Mouse (Mus musculus): ENCODE results near the gene Nfib. TPM values are rescaled to one million over a fixed set of nuclear protein-coding genes. Genes with fewer than 3 reads are reported as not detected.

The Nfib gene
- polyA plus RNA-seq, 1 experiment = 7.7 TPM

GRCm38 (mm10) chr4:82496383-82496782, 209.2 kb downstream of the Nfib start:
- TF ChIP-seq MYOD1 (IDR thresholded peaks at IDR 0.05; ENCODE audit: control insufficient read depth in 1 of 3, insufficient read length in 2 of 3, low read depth in 2 of 3) (no peak), POLR2A (IDR thresholded peaks at IDR 0.05; ENCODE audit: insufficient read length, low read depth) (no peak), TCF12 (IDR thresholded peaks at IDR 0.05; ENCODE audit: insufficient read depth, poor library complexity, severe bottlenecking) (no peak), SRF (IDR thresholded peaks at IDR 0.05; ENCODE audit: control insufficient read depth, insufficient read length, low read depth) (no peak), POLR2AphosphoS2 (IDR thresholded peaks at IDR 0.05; ENCODE audit: insufficient read length, low read depth) (no peak), USF1 (IDR thresholded peaks at IDR 0.05; ENCODE audit: low read depth) (no peak), CEBPB (IDR thresholded peaks at IDR 0.05; ENCODE audit: insufficient read depth, poor library complexity, severe bottlenecking) (no peak), MYOG (IDR thresholded peaks at IDR 0.05; ENCODE audit: control insufficient read depth in 1 of 3, insufficient read depth in 1 of 3, insufficient read length in 2 of 3, low read depth in 2 of 3) (no peak), E2F4 (IDR thresholded peaks at IDR 0.05; ENCODE audit: insufficient read depth) (no peak), TCF3 (IDR thresholded peaks at IDR 0.05; ENCODE audit: insufficient read length, low read depth) (no peak), REST (IDR thresholded peaks at IDR 0.05; ENCODE audit: insufficient read depth, insufficient read length) (no peak)
- H3K79me2 ChIP-seq (ENCODE audit: control insufficient read depth, insufficient read depth) = peaks cover 76% of the 10 kb centered on the region
- no peak overlapping the region for H3K4me3 ChIP-seq
- H3K27me3 ChIP-seq (ENCODE audit: control insufficient read depth, insufficient read depth, insufficient read length) = no peaks in the 10 kb centered on the region
- H3K36me3 ChIP-seq (ENCODE audit: control insufficient read depth, insufficient read depth) = peaks cover 21% of the 10 kb centered on the region
- H3ac ChIP-seq (ENCODE audit: control insufficient read depth, insufficient read length) = no peak overlapping the region
- H3K4me2 ChIP-seq (ENCODE audit: low read depth) = no peak overlapping the region

- H3K79me2 ChIP-seq (ENCODE audit: control insufficient read depth, insufficient read depth) = peaks cover 76% of the 10 kb centered on the region
- H3K36me3 ChIP-seq (ENCODE audit: control insufficient read depth, insufficient read depth) = peaks cover 21% of the 10 kb centered on the region
- H3K4me3 ChIP-seq = no peak overlapping the region
- H3K4me2 ChIP-seq (ENCODE audit: low read depth) = no peak overlapping the region
- TF ChIP-seq CEBPB (IDR thresholded peaks at IDR 0.05; ENCODE audit: insufficient read depth, poor library complexity, severe bottlenecking) = no peak
- no peak for TF ChIP-seq SRF (IDR thresholded peaks at IDR 0.05; ENCODE audit: control insufficient read depth, insufficient read length, low read depth)
- no peak for TF ChIP-seq REST (IDR thresholded peaks at IDR 0.05; ENCODE audit: insufficient read depth, insufficient read length)
- TF ChIP-seq POLR2A (IDR thresholded peaks at IDR 0.05; ENCODE audit: insufficient read length, low read depth) = no peak
- no peak for TF ChIP-seq USF1 (IDR thresholded peaks at IDR 0.05; ENCODE audit: low read depth)
- TF ChIP-seq TCF3 (IDR thresholded peaks at IDR 0.05; ENCODE audit: insufficient read length, low read depth) = no peak
- TF ChIP-seq MAX (IDR thresholded peaks at IDR 0.05; ENCODE audit: low read depth) = no peak
- TF ChIP-seq POLR2AphosphoS2 (IDR thresholded peaks at IDR 0.05; ENCODE audit: insufficient read length, low read depth) = no peak
- no peak for TF ChIP-seq MYOD1 (IDR thresholded peaks at IDR 0.05; ENCODE audit: control insufficient read depth in 1 of 3, insufficient read length in 2 of 3, low read depth in 2 of 3)
- no peak for TF ChIP-seq MYOG (IDR thresholded peaks at IDR 0.05; ENCODE audit: control insufficient read depth in 1 of 3, insufficient read depth in 1 of 3, insufficient read length in 2 of 3, low read depth in 2 of 3)
- no peak for TF ChIP-seq E2F4 (IDR thresholded peaks at IDR 0.05; ENCODE audit: insufficient read depth)
- no peak for TF ChIP-seq TCF12 (IDR thresholded peaks at IDR 0.05; ENCODE audit: insufficient read depth, poor library complexity, severe bottlenecking)
- no peaks in the 10 kb centered on the region for H3K27me3 ChIP-seq (ENCODE audit: control insufficient read depth, insufficient read depth, insufficient read length)
- H3ac ChIP-seq (ENCODE audit: control insufficient read depth, insufficient read length) = no peak overlapping the region
Observed at GRCm38 (mm10) chr4:82495605-82496004, 209.9 kb downstream of the Nfib start.

GRCm38 (mm10) chr4:82494829-82495228, 210.7 kb downstream of the Nfib start:
- Histone ChIP-seq H3K4me3 (no peak overlapping the region), H3ac (ENCODE audit: control insufficient read depth, insufficient read length) (no peak overlapping the region), H3K36me3 (ENCODE audit: control insufficient read depth, insufficient read depth) (peaks cover 21% of the 10 kb centered on the region), H3K4me2 (ENCODE audit: low read depth) (no peak overlapping the region), H3K27me3 (ENCODE audit: control insufficient read depth, insufficient read depth, insufficient read length) (no peaks in the 10 kb centered on the region), H3K79me2 (ENCODE audit: control insufficient read depth, insufficient read depth) (peaks cover 76% of the 10 kb centered on the region)
- TF ChIP-seq TCF3 (IDR thresholded peaks at IDR 0.05; ENCODE audit: insufficient read length, low read depth) = no peak
- no peak for TF ChIP-seq REST (IDR thresholded peaks at IDR 0.05; ENCODE audit: insufficient read depth, insufficient read length)
- TF ChIP-seq POLR2A (IDR thresholded peaks at IDR 0.05; ENCODE audit: insufficient read length, low read depth) = no peak
- TF ChIP-seq MYOD1 (IDR thresholded peaks at IDR 0.05; ENCODE audit: control insufficient read depth in 1 of 3, insufficient read length in 2 of 3, low read depth in 2 of 3) = no peak
- no peak for TF ChIP-seq E2F4 (IDR thresholded peaks at IDR 0.05; ENCODE audit: insufficient read depth)
- no peak for TF ChIP-seq MYOG (IDR thresholded peaks at IDR 0.05; ENCODE audit: control insufficient read depth in 1 of 3, insufficient read depth in 1 of 3, insufficient read length in 2 of 3, low read depth in 2 of 3)
- no peak for TF ChIP-seq MAX (IDR thresholded peaks at IDR 0.05; ENCODE audit: low read depth)
- no peak for TF ChIP-seq TCF12 (IDR thresholded peaks at IDR 0.05; ENCODE audit: insufficient read depth, poor library complexity, severe bottlenecking)
- TF ChIP-seq CEBPB (IDR thresholded peaks at IDR 0.05; ENCODE audit: insufficient read depth, poor library complexity, severe bottlenecking) = no peak

GRCm38 (mm10) chr4:82494424-82494823, 211.1 kb downstream of the Nfib start:
- TF ChIP-seq TCF3 (IDR thresholded peaks at IDR 0.05; ENCODE audit: insufficient read length, low read depth) = no peak
- no peak for TF ChIP-seq MYOG (IDR thresholded peaks at IDR 0.05; ENCODE audit: control insufficient read depth in 1 of 3, insufficient read depth in 1 of 3, insufficient read length in 2 of 3, low read depth in 2 of 3)
- no peak for TF ChIP-seq REST (IDR thresholded peaks at IDR 0.05; ENCODE audit: insufficient read depth, insufficient read length)
- TF ChIP-seq CEBPB (IDR thresholded peaks at IDR 0.05; ENCODE audit: insufficient read depth, poor library complexity, severe bottlenecking) = no peak
- H3K36me3 ChIP-seq (ENCODE audit: control insufficient read depth, insufficient read depth) = peaks cover 21% of the 10 kb centered on the region
- no peak overlapping the region for H3K4me3 ChIP-seq
- H3K79me2 ChIP-seq (ENCODE audit: control insufficient read depth, insufficient read depth) = peaks cover 76% of the 10 kb centered on the region
- no peak overlapping the region for H3K4me2 ChIP-seq (ENCODE audit: low read depth)
- H3K27me3 ChIP-seq (ENCODE audit: control insufficient read depth, insufficient read depth, insufficient read length) = no peaks in the 10 kb centered on the region
- no peak overlapping the region for H3ac ChIP-seq (ENCODE audit: control insufficient read depth, insufficient read length)

- Histone ChIP-seq H3K27me3 (ENCODE audit: control insufficient read depth, insufficient read depth, insufficient read length) (no peaks in the 10 kb centered on the region), H3K36me3 (ENCODE audit: control insufficient read depth, insufficient read depth) (peaks cover 21% of the 10 kb centered on the region), H3K79me2 (ENCODE audit: control insufficient read depth, insufficient read depth) (peaks cover 74% of the 10 kb centered on the region), H3K4me3 (no peak overlapping the region), H3K4me2 (ENCODE audit: low read depth) (no peak overlapping the region), H3ac (ENCODE audit: control insufficient read depth, insufficient read length) (no peak overlapping the region)
- TF ChIP-seq E2F4 (IDR thresholded peaks at IDR 0.05; ENCODE audit: insufficient read depth) = no peak
- TF ChIP-seq SRF (IDR thresholded peaks at IDR 0.05; ENCODE audit: control insufficient read depth, insufficient read length, low read depth) = no peak
- no peak for TF ChIP-seq USF1 (IDR thresholded peaks at IDR 0.05; ENCODE audit: low read depth)
- TF ChIP-seq POLR2AphosphoS2 (IDR thresholded peaks at IDR 0.05; ENCODE audit: insufficient read length, low read depth) = no peak
- no peak for TF ChIP-seq POLR2A (IDR thresholded peaks at IDR 0.05; ENCODE audit: insufficient read length, low read depth)
- TF ChIP-seq MAX (IDR thresholded peaks at IDR 0.05; ENCODE audit: low read depth) = no peak
- TF ChIP-seq MYOG (IDR thresholded peaks at IDR 0.05; ENCODE audit: control insufficient read depth in 1 of 3, insufficient read depth in 1 of 3, insufficient read length in 2 of 3, low read depth in 2 of 3) = no peak
- TF ChIP-seq TCF3 (IDR thresholded peaks at IDR 0.05; ENCODE audit: insufficient read length, low read depth) = no peak
- no peak for TF ChIP-seq REST (IDR thresholded peaks at IDR 0.05; ENCODE audit: insufficient read depth, insufficient read length)
Observed at GRCm38 (mm10) chr4:82493865-82494264, 211.7 kb downstream of the Nfib start.

Measured in myocyte (in vitro differentiated cells).